Mouse (Mus musculus): ENCODE measurements around the gene Gm10322. TPM values are rescaled to one million over a fixed set of nuclear protein-coding genes. Genes with fewer than 3 reads are reported as not detected.

The Gm10322 gene
- polyA plus RNA-seq, 1 experiment, result not detected

GRCm38 (mm10) chr10:59644710-59645109 lies 28.8 kb downstream of the Gm10322 start:
- no peak overlapping the region for H3K4me3 ChIP-seq (replicated peaks; ENCODE audit: control insufficient read depth, low read depth, low read length)
- H3K4me1 ChIP-seq (ENCODE audit: control insufficient read depth, insufficient read depth, low read length), result no peaks in the 10 kb centered on the region
- H3K27ac ChIP-seq (ENCODE audit: control insufficient read depth, insufficient read depth, low read depth, low read length, poor library complexity), result no peak overlapping the region
- TF ChIP-seq CTCF (IDR thresholded peaks at IDR 0.05; ENCODE audit: control insufficient read depth, insufficient read depth, low read length), result no peak
- no peak for TF ChIP-seq POLR2A (IDR thresholded peaks at IDR 0.05; ENCODE audit: borderline replicate concordance, control insufficient read depth, low read depth, low read length)
- 44% methylated on average over 2 of the region's 2 CpGs for WGBS

- 4% methylated on average over 4 of the region's 4 CpGs for WGBS
- Histone ChIP-seq H3K4me3 (replicated peaks; ENCODE audit: control insufficient read depth, low read depth, low read length) (no peak overlapping the region), H3K27ac (ENCODE audit: control insufficient read depth, insufficient read depth, low read depth, low read length, poor library complexity) (no peak overlapping the region), H3K4me1 (ENCODE audit: control insufficient read depth, insufficient read depth, low read length) (no peaks in the 10 kb centered on the region)
- TF ChIP-seq CTCF (IDR thresholded peaks at IDR 0.05; ENCODE audit: control insufficient read depth, insufficient read depth, low read length) (no peak), POLR2A (IDR thresholded peaks at IDR 0.05; ENCODE audit: borderline replicate concordance, control insufficient read depth, low read depth, low read length) (no peak)
Observed at GRCm38 (mm10) chr10:59645153-59645552, 29.3 kb downstream of the Gm10322 start.

DNA sequence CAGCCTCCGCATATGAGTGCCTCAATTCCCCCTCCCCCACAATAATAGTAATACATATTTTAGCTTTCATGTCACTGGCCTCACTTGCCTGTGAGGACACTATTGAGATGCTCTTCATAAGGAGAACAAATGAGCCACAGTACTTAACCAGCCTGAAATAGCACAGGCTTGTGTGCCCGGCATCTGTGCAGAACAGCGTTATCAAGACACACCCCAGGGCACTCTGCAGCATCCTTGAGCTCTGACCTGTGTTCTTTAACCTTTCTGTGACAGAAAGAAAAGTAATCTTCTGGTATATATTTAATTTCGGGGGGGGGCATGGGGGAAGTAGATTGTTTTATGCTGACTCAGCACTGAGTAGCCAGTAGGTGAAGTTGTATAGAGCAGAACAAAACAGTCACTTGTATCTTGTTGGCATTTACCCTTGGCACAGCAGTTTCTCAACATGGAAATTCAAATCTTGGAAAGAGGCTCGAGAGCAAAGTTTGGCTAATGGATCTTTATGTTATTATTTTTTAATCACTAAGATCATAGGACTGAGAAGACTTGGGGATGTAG lies 31.0 kb downstream of the Gm10322 start:
- Histone ChIP-seq H3K4me1 (ENCODE audit: control insufficient read depth, insufficient read depth, low read length) (no peaks in the 10 kb centered on the region), H3K4me3 (replicated peaks; ENCODE audit: control insufficient read depth, low read depth, low read length) (no peak overlapping the region), H3K27ac (ENCODE audit: control insufficient read depth, insufficient read depth, low read depth, low read length, poor library complexity) (no peak overlapping the region)
- 76% methylated on average over 5 of the region's 5 CpGs for WGBS
- no peak for TF ChIP-seq CTCF (IDR thresholded peaks at IDR 0.05; ENCODE audit: control insufficient read depth, insufficient read depth, low read length)
- TF ChIP-seq POLR2A (IDR thresholded peaks at IDR 0.05; ENCODE audit: borderline replicate concordance, control insufficient read depth, low read depth, low read length), result no peak

GRCm38 (mm10) chr10:59656799-59657198 lies 40.9 kb downstream of the Gm10322 start:
- no peak overlapping the region for H3K4me3 ChIP-seq (replicated peaks; ENCODE audit: control insufficient read depth, low read depth, low read length)
- TF ChIP-seq CTCF (IDR thresholded peaks at IDR 0.05; ENCODE audit: control insufficient read depth, insufficient read depth, low read length), result no peak
- TF ChIP-seq POLR2A (IDR thresholded peaks at IDR 0.05; ENCODE audit: borderline replicate concordance, control insufficient read depth, low read depth, low read length), result no peak
- 32% methylated on average over 13 of the region's 13 CpGs for WGBS
- no peaks in the 10 kb centered on the region; the same call in 1 of the 2 replicates for H3K4me1 ChIP-seq (ENCODE audit: control insufficient read depth, insufficient read depth, low read length)
- no peak overlapping the region for H3K27ac ChIP-seq (ENCODE audit: control insufficient read depth, insufficient read depth, low read depth, low read length, poor library complexity)

DNA sequence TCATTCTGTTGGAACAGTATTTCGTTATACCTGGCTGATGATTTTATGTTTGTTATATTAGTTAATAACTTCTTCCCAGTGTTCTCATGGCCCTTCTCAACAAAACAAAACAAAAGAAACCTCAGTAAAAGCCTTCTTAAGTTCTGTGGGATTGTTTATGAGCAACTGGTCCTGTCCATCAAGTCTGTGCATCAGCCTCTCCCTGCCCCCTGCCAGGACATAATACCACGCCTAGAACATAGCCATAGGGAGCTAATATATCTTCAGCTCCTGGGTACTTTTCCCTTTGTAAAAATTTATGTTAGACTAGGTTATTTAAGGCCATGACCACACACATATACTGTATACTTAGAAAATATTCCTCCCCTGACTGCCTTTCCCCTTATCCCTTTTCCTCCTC lies 48.9 kb downstream of the Gm10322 start:
- 67% methylated on average over 2 of the region's 2 CpGs for WGBS
- TF ChIP-seq POLR2A (IDR thresholded peaks at IDR 0.05; ENCODE audit: borderline replicate concordance, control insufficient read depth, low read depth, low read length), result no peak
- TF ChIP-seq CTCF (IDR thresholded peaks at IDR 0.05; ENCODE audit: control insufficient read depth, insufficient read depth, low read length), result no peak
- no peak overlapping the region for H3K27ac ChIP-seq (ENCODE audit: control insufficient read depth, insufficient read depth, low read depth, low read length, poor library complexity)
- no peaks in the 10 kb centered on the region; the same call in 1 of the 2 replicates for H3K4me1 ChIP-seq (ENCODE audit: control insufficient read depth, insufficient read depth, low read length)
- no peak overlapping the region for H3K4me3 ChIP-seq (replicated peaks; ENCODE audit: control insufficient read depth, low read depth, low read length)

DNA sequence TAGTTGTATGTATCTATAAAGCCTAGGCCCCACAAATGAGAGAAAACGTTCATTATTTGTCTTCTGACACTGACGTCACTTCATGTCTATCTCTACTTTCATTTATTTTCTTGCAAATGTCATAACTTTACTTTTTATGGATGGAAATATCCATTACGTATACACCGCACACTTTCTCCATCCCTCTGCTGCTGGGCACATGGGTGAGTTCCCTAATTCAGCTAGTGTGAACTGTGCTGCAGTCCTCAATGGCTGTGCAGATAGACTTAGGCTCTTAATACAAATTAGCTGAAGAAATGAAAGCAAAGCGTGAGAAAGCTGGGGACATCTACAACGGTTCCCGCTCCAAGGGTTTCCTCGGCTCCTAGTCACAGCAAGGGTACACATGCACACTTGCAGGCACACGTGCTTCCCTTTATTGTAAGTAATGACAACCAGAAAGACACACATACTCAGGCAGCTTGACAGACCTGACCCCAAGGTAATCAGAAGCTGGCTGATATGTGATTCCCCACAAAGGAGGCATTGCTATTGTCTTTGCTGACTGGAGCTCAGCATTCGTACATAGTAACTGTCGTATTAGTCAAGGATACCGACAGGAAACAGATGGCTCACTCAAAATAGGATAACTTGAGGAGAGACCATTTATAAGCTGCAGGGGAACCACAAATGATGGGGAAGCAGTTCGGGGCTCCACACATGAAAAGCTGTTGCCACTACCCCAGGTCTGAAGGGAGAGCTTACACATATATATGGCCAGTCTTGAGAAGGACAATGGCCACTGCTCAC lies 49.8 kb downstream of the Gm10322 start:
- Histone ChIP-seq H3K27ac (ENCODE audit: control insufficient read depth, insufficient read depth, low read depth, low read length, poor library complexity) (no peak overlapping the region), H3K4me3 (replicated peaks; ENCODE audit: control insufficient read depth, low read depth, low read length) (no peak overlapping the region), H3K4me1 (ENCODE audit: control insufficient read depth, insufficient read depth, low read length) (no peaks in the 10 kb centered on the region; the same call in 1 of the 2 replicates)
- WGBS, result 21% methylated on average over 13 of the region's 13 CpGs
- TF ChIP-seq POLR2A (IDR thresholded peaks at IDR 0.05; ENCODE audit: borderline replicate concordance, control insufficient read depth, low read depth, low read length), result no peak
- TF ChIP-seq CTCF (IDR thresholded peaks at IDR 0.05; ENCODE audit: control insufficient read depth, insufficient read depth, low read length), result no peak

Other genes starting within 250 kb of the Gm10322 start
- gene Gm10273, start 220.4 kb upstream of the Gm10322 start, polyA plus RNA-seq (2011; ENCODE audit: insufficient read depth, insufficient read length, low replicate concordance, missing spikeins), result 12.5 and 45.2 TPM in 2 replicates
- not detected in 2 replicates for gene Pla2g12b, start 212.4 kb upstream of the Gm10322 start, polyA plus RNA-seq (2011; ENCODE audit: insufficient read depth, insufficient read length, low replicate concordance, missing spikeins)
- not detected in 2 replicates for gene Oit3, start 174.3 kb upstream of the Gm10322 start, polyA plus RNA-seq (2011; ENCODE audit: insufficient read depth, insufficient read length, low replicate concordance, missing spikeins)
- gene Mcu, start 629 bp downstream of the Gm10322 start, polyA plus RNA-seq (2011; ENCODE audit: insufficient read depth, insufficient read length, low replicate concordance, missing spikeins), result 11.7 and 16.1 TPM in 2 replicates
- gene Micu1, start 86.4 kb downstream of the Gm10322 start, polyA plus RNA-seq (2011; ENCODE audit: insufficient read depth, insufficient read length, low replicate concordance, missing spikeins), result 26.5 and 29.0 TPM in 2 replicates

Data from bone marrow, adult 2 months (tissue).